Mouse (Mus musculus) cerebellum, adult 2 months (tissue): ENCODE measurements around the gene D430041D05Rik.

Experiments used
- CTCF ChIP-seq: fragments of 200-500 bp; IDR thresholded peaks from 2 replicates; pipeline ENCODE4 v1.5.1; 2011; ENCODE audit warnings: low read depth, mild to moderate bottlenecking, control low read depth, low read length, moderate library complexity, borderline replicate concordance; ENCODE audit not compliant: insufficient read depth
- POLR2A ChIP-seq: fragments of 200-500 bp; IDR thresholded peaks from 2 replicates; pipeline ENCODE4 v1.6.1; 2011; ENCODE audit warnings: low read length, control low read depth, borderline replicate concordance; ENCODE audit not compliant: insufficient read depth

GRCm38 (mm10) chr2:104130165-104130564, 280.6 kb downstream of the D430041D05Rik start:
- TF ChIP-seq CTCF (no peak), POLR2A (no peak)
